12 mouse cellular contexts compared by ENCODE assay signal in genomic region chr3:41497771-41498170, GRCm38 (mm10).
"Had no signal": no experiment of that assay in that cellular context is flagged by ENCODE, and none has a peak within 500 bp of the region (broad histone marks: within the 10 kb centered on the region; RNA-seq: fewer than 3 reads in every experiment).

No protein-coding gene starts in this region.

- H3K4me1 ChIP-seq: limb, embryonic 13.5 days; liver, embryonic 13.5 days; midbrain, embryonic 12.5 days; neural tube, embryonic 13.5 days had no signal

- H3K9ac ChIP-seq: limb, embryonic 13.5 days; liver, embryonic 13.5 days; midbrain, embryonic 12.5 days; neural tube, embryonic 13.5 days; stomach, embryonic 15.5 days had no signal

- H3K4me3 ChIP-seq: limb, embryonic 13.5 days; liver, embryonic 13.5 days; midbrain, embryonic 12.5 days; neural tube, embryonic 13.5 days; stomach, embryonic 15.5 days had no signal

- H3K27ac ChIP-seq: limb, embryonic 13.5 days; liver, embryonic 13.5 days; midbrain, embryonic 12.5 days; neural tube, embryonic 13.5 days had no signal

- ATAC-seq: midbrain, embryonic 16.5 days had no signal

- DNase-seq: kidney, postnatal 14 days; left cerebral cortex, postnatal 4 days; liver, embryonic 13.5 days; lung, adult 18-20 months; right cerebral cortex, postnatal 14 days; thymus, adult 2 months; thymus, postnatal 25 days had no signal

- H3K4me2 ChIP-seq: midbrain, embryonic 12.5 days; neural tube, embryonic 13.5 days; stomach, embryonic 15.5 days had no signal

- H3K36me3 ChIP-seq: limb, embryonic 13.5 days; liver, embryonic 13.5 days; midbrain, embryonic 12.5 days; neural tube, embryonic 13.5 days; stomach, embryonic 15.5 days had no signal

- H3K27me3 ChIP-seq: limb, embryonic 13.5 days; liver, embryonic 13.5 days; midbrain, embryonic 12.5 days; neural tube, embryonic 13.5 days; stomach, embryonic 15.5 days had no signal

- H3K9me3 ChIP-seq: limb, embryonic 13.5 days; liver, embryonic 13.5 days; midbrain, embryonic 12.5 days; neural tube, embryonic 13.5 days; stomach, embryonic 15.5 days had no signal
